Mouse (Mus musculus) olfactory bulb, adult 2 months (tissue): ENCODE measurements around the gene Zfr2.

Experiments used
- CTCF ChIP-seq: fragments of 200-500 bp; IDR thresholded peaks from 2 replicates; pipeline ENCODE4 v1.5.1; 2012; ENCODE audit warnings: low read depth, mild to moderate bottlenecking, low read length, moderate library complexity; ENCODE audit not compliant: insufficient read depth
- POLR2A ChIP-seq: fragments of 200-500 bp; IDR thresholded peaks from 2 replicates; pipeline ENCODE4 v1.6.1; 2012; ENCODE audit warnings: mild to moderate bottlenecking, low read depth, low read length, moderate library complexity; ENCODE audit not compliant: insufficient read depth

GRCm38 (mm10) chr10:81272356-81272755, 39.4 kb downstream of the Zfr2 start:
- TF ChIP-seq CTCF (no peak), POLR2A (no peak)
